Mouse (Mus musculus): ENCODE data around the gene Nacc2. TPM values are rescaled to one million over a fixed set of nuclear protein-coding genes. Genes with fewer than 3 reads are reported as not detected.

Gene Nacc2
- polyA plus RNA-seq, 1 experiment from 2014 or later: 13.3 TPM

GRCm38 (mm10) chr2:26055747-26056102 is 67.3 kb downstream of the Nacc2 start:
- Histone ChIP-seq H3K9me3 (ENCODE audit: control insufficient read depth, low read length) (no peaks in the 10 kb centered on the region), H3K36me3 (ENCODE audit: control insufficient read depth, insufficient read depth) (no peaks in the 10 kb centered on the region), H3K4me2 (ENCODE audit: low read length) (no peak overlapping the region), H3K4me1 (replicated peaks; ENCODE audit: control insufficient read depth, insufficient read depth, low read length) (peaks cover 5% of the 10 kb centered on the region; the same call in 1 of the 2 replicates), H3K4me3 (replicated peaks; ENCODE audit: low read length) (no peak overlapping the region), H3K27ac (ENCODE audit: low read length) (no peak overlapping the region), H3K9ac (replicated peaks; ENCODE audit: low read depth, low read length) (no peak overlapping the region), H3K27me3 (replicated peaks; ENCODE audit: control insufficient read depth, insufficient read depth, low read length) (no peaks in the 10 kb centered on the region)
- ATAC-seq: no peak
- 62% methylated on average over 2 of the region's 2 CpGs for WGBS

- ATAC-seq: peak; percentile 70; the same call in 1 of the 2 replicates
- Histone ChIP-seq H3K9me3 (ENCODE audit: control insufficient read depth, low read length) (no peaks in the 10 kb centered on the region), H3K27me3 (replicated peaks; ENCODE audit: control insufficient read depth, insufficient read depth, low read length) (no peaks in the 10 kb centered on the region), H3K4me3 (replicated peaks; ENCODE audit: low read length) (no peak overlapping the region), H3K4me2 (ENCODE audit: low read length) (no peak overlapping the region), H3K4me1 (replicated peaks; ENCODE audit: control insufficient read depth, insufficient read depth, low read length) (peaks cover 5% of the 10 kb centered on the region; the same call in 1 of the 2 replicates), H3K9ac (replicated peaks; ENCODE audit: low read depth, low read length) (no peak overlapping the region), H3K27ac (ENCODE audit: low read length) (no peak overlapping the region), H3K36me3 (ENCODE audit: control insufficient read depth, insufficient read depth) (no peaks in the 10 kb centered on the region)
- WGBS: 39% methylated on average over 8 of the region's 8 CpGs
Measured at GRCm38 (mm10) chr2:26055046-26055746, 67.8 kb downstream of the Nacc2 start.

- peaks cover 5% of the 10 kb centered on the region; the same call in 1 of the 2 replicates for H3K4me1 ChIP-seq (replicated peaks; ENCODE audit: control insufficient read depth, insufficient read depth, low read length)
- 64% methylated on average over 4 of the region's 4 CpGs for WGBS
- ATAC-seq: no peak
Measured at GRCm38 (mm10) chr2:26052806-26053205, 70.2 kb downstream of the Nacc2 start.

GRCm38 (mm10) chr2:26048816-26049215 is 74.2 kb downstream of the Nacc2 start:
- no peak overlapping the region for H3K9ac ChIP-seq (replicated peaks; ENCODE audit: low read depth, low read length)
- no peak overlapping the region for H3K27ac ChIP-seq (ENCODE audit: low read length)
- no peak overlapping the region for H3K4me2 ChIP-seq (ENCODE audit: low read length)
- no peaks in the 10 kb centered on the region for H3K9me3 ChIP-seq (ENCODE audit: control insufficient read depth, low read length)
- H3K36me3 ChIP-seq (ENCODE audit: control insufficient read depth, insufficient read depth): no peaks in the 10 kb centered on the region
- H3K4me3 ChIP-seq (replicated peaks; ENCODE audit: low read length): no peak overlapping the region
- no peak for ATAC-seq
- H3K27me3 ChIP-seq (replicated peaks; ENCODE audit: control insufficient read depth, insufficient read depth, low read length): peaks cover 8% of the 10 kb centered on the region
- no peaks in the 10 kb centered on the region for H3K4me1 ChIP-seq (replicated peaks; ENCODE audit: control insufficient read depth, insufficient read depth, low read length)
- 75% methylated on average over 5 of the region's 5 CpGs for WGBS

More at GRCm38 (mm10) chr2:26052806-26053205, 70.2 kb downstream of the Nacc2 start:
- no peak overlapping the region for H3K4me2 ChIP-seq (ENCODE audit: low read length)
- no peaks in the 10 kb centered on the region for H3K36me3 ChIP-seq (ENCODE audit: control insufficient read depth, insufficient read depth)
- H3K4me3 ChIP-seq (replicated peaks; ENCODE audit: low read length): no peak overlapping the region
- H3K9me3 ChIP-seq (ENCODE audit: control insufficient read depth, low read length): no peaks in the 10 kb centered on the region
- 0 out of 2 replicates have a peak, but pooled peaks cover 2% of the 10 kb centered on the region for H3K27me3 ChIP-seq (replicated peaks; ENCODE audit: control insufficient read depth, insufficient read depth, low read length)
- H3K9ac ChIP-seq (replicated peaks; ENCODE audit: low read depth, low read length): no peak overlapping the region
- H3K27ac ChIP-seq (ENCODE audit: low read length): no peak overlapping the region

- H3K9me3 ChIP-seq (ENCODE audit: control insufficient read depth, low read length): no peaks in the 10 kb centered on the region
- H3K9ac ChIP-seq (replicated peaks; ENCODE audit: low read depth, low read length): no peak overlapping the region
- H3K27me3 ChIP-seq (replicated peaks; ENCODE audit: control insufficient read depth, insufficient read depth, low read length): peaks cover 12% of the 10 kb centered on the region
- H3K4me2 ChIP-seq (ENCODE audit: low read length): no peak overlapping the region
- peaks cover 12% of the 10 kb centered on the region for H3K4me1 ChIP-seq (replicated peaks; ENCODE audit: control insufficient read depth, insufficient read depth, low read length)
- H3K36me3 ChIP-seq (ENCODE audit: control insufficient read depth, insufficient read depth): no peaks in the 10 kb centered on the region
- 65% methylated on average over 9 of the region's 9 CpGs for WGBS
- peak; percentile 36; the same call in 1 of the 2 replicates for ATAC-seq
- no peak overlapping the region for H3K4me3 ChIP-seq (replicated peaks; ENCODE audit: low read length)
- no peak overlapping the region for H3K27ac ChIP-seq (ENCODE audit: low read length)
Measured at GRCm38 (mm10) chr2:26044216-26044615, 78.8 kb downstream of the Nacc2 start.

- Histone ChIP-seq H3K9ac (replicated peaks; ENCODE audit: low read depth, low read length) (no peak overlapping the region), H3K9me3 (ENCODE audit: control insufficient read depth, low read length) (no peaks in the 10 kb centered on the region), H3K4me3 (replicated peaks; ENCODE audit: low read length) (no peak overlapping the region), H3K36me3 (ENCODE audit: control insufficient read depth, insufficient read depth) (no peaks in the 10 kb centered on the region), H3K4me1 (replicated peaks; ENCODE audit: control insufficient read depth, insufficient read depth, low read length) (peaks cover 12% of the 10 kb centered on the region), H3K4me2 (ENCODE audit: low read length) (no peak overlapping the region), H3K27ac (ENCODE audit: low read length) (no peak overlapping the region), H3K27me3 (replicated peaks; ENCODE audit: control insufficient read depth, insufficient read depth, low read length) (peaks cover 21% of the 10 kb centered on the region)
- 86% methylated on average over 3 of the region's 3 CpGs for WGBS
- no peak for ATAC-seq
Measured at GRCm38 (mm10) chr2:26042603-26043002, 80.4 kb downstream of the Nacc2 start.

- H3K27ac ChIP-seq (ENCODE audit: low read length): no peak overlapping the region
- no peaks in the 10 kb centered on the region for H3K36me3 ChIP-seq (ENCODE audit: control insufficient read depth, insufficient read depth)
- H3K9ac ChIP-seq (replicated peaks; ENCODE audit: low read depth, low read length): no peak overlapping the region
- H3K4me2 ChIP-seq (ENCODE audit: low read length): no peak overlapping the region
- peaks cover 19% of the 10 kb centered on the region for H3K27me3 ChIP-seq (replicated peaks; ENCODE audit: control insufficient read depth, insufficient read depth, low read length)
- no peak overlapping the region for H3K4me3 ChIP-seq (replicated peaks; ENCODE audit: low read length)
- ATAC-seq: no peak
- H3K9me3 ChIP-seq (ENCODE audit: control insufficient read depth, low read length): no peaks in the 10 kb centered on the region
- H3K4me1 ChIP-seq (replicated peaks; ENCODE audit: control insufficient read depth, insufficient read depth, low read length): peaks cover 12% of the 10 kb centered on the region
- 68% methylated on average over 14 of the region's 14 CpGs for WGBS
Measured at GRCm38 (mm10) chr2:26041163-26041810, 81.7 kb downstream of the Nacc2 start.

- 26% methylated on average over 14 of the region's 14 CpGs for WGBS
- peaks cover 12% of the 10 kb centered on the region for H3K4me1 ChIP-seq (replicated peaks; ENCODE audit: control insufficient read depth, insufficient read depth, low read length)
- H3K27ac ChIP-seq (ENCODE audit: low read length): no peak overlapping the region
- peak; percentile 79 for ATAC-seq
- no peak overlapping the region for H3K4me2 ChIP-seq (ENCODE audit: low read length)
- H3K9me3 ChIP-seq (ENCODE audit: control insufficient read depth, low read length): no peaks in the 10 kb centered on the region
- H3K27me3 ChIP-seq (replicated peaks; ENCODE audit: control insufficient read depth, insufficient read depth, low read length): peaks cover 25% of the 10 kb centered on the region
- no peak overlapping the region for H3K9ac ChIP-seq (replicated peaks; ENCODE audit: low read depth, low read length)
- no peak overlapping the region for H3K4me3 ChIP-seq (replicated peaks; ENCODE audit: low read length)
- no peaks in the 10 kb centered on the region for H3K36me3 ChIP-seq (ENCODE audit: control insufficient read depth, insufficient read depth)
Measured at GRCm38 (mm10) chr2:26039951-26040350, 83.1 kb downstream of the Nacc2 start.

GRCm38 (mm10) chr2:26037386-26037785 is 85.6 kb downstream of the Nacc2 start:
- H3K4me3 ChIP-seq (replicated peaks; ENCODE audit: low read length): no peak overlapping the region
- H3K9me3 ChIP-seq (ENCODE audit: control insufficient read depth, low read length): no peaks in the 10 kb centered on the region
- ATAC-seq: no peak
- no peak overlapping the region for H3K4me2 ChIP-seq (ENCODE audit: low read length)
- H3K9ac ChIP-seq (replicated peaks; ENCODE audit: low read depth, low read length): no peak overlapping the region
- H3K36me3 ChIP-seq (ENCODE audit: control insufficient read depth, insufficient read depth): no peaks in the 10 kb centered on the region
- WGBS: 75% methylated on average over 6 of the region's 6 CpGs
- H3K27me3 ChIP-seq (replicated peaks; ENCODE audit: control insufficient read depth, insufficient read depth, low read length): peaks cover 34% of the 10 kb centered on the region
- no peak overlapping the region for H3K27ac ChIP-seq (ENCODE audit: low read length)
- peaks cover 12% of the 10 kb centered on the region for H3K4me1 ChIP-seq (replicated peaks; ENCODE audit: control insufficient read depth, insufficient read depth, low read length)

Data from forebrain, embryonic 16.5 days (tissue).